Mouse (Mus musculus) thymus, adult 2 months (tissue): Measurements from ENCODE around the gene Rps3.

ENCODE experiments used
- CTCF ChIP-seq: fragments of 200-500 bp; IDR thresholded peaks from 2 replicates; pipeline ENCODE4 v1.5.1; 2012; ENCODE audit warnings: mild to moderate bottlenecking, control low read depth, low read length, moderate library complexity, borderline replicate concordance; ENCODE audit not compliant: control insufficient read depth, poor library complexity, insufficient read depth; ENCODE audit errors: extremely low read depth
- POLR2A ChIP-seq: fragments of 200-500 bp; IDR thresholded peaks from 2 replicates; pipeline ENCODE4 v1.6.1; 2012; ENCODE audit warnings: mild to moderate bottlenecking, low read length, control low read depth, moderate library complexity; ENCODE audit not compliant: control insufficient read depth, poor library complexity, insufficient read depth; ENCODE audit errors: extremely low read depth

DNA sequence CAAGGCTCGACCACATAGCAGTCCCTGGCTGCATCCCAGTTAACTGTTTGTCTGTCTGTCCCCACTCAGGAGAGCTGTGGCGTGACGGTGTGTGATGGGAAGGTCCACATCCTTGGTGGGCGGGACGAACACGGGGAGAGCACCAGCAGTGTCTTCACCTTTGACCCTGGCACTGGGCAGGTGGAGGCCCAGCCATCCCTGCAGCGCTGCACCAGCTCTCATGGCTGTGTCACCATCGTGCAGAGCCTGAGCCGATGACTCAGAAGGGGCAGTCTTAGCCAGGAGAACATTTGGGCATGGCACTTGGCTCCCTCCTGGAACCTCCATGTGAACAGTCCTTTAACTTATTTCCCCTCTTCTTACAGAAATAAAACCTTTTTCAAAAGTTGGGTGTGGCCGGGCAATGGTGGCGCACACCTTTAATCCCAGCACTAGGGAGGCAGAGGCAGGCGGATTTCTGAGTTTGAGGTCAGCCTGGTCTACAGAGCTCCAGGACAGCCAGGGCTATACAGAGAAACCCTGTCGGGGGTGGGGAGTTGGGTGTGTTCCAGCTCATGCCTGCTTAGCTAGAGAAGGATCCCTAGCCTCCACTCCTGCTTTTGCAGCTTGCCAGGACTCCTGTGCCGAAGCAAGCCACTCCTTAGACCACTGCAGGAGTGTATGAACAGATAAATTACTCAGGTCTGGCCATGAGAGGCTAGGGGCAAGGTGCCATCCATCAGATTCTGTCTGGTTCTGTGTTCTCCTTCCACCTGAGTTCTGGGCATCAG lies 9.7 kb downstream of the Rps3 start:
- TF ChIP-seq CTCF (no peak), POLR2A (no peak)
